ENCODE assay signal across 8 mouse cellular contexts in genomic region chr10:93588796-93589195, GRCm38 (mm10). TPM values are rescaled to one million over a fixed set of nuclear protein-coding genes. Genes with fewer than 3 reads are reported as not detected.
A peak's percentile ranks its signal among the peaks of the same experiment; 100 is the strongest.
DNase-seq lines count a peak whose midpoint lies in the region; ATAC-seq lines count a peak whose summit lies in the region.

No protein-coding gene starts in this region.

- H3K27ac ChIP-seq in lung, embryonic 16.5 days (ENCODE audit: low read length): peak overlapping the region; percentile 52
- H3K27ac ChIP-seq in embryonic facial prominence, embryonic 10.5 days (replicated peaks): peak overlapping the region; percentile 98
- peak overlapping the region; percentile 81 for H3K27ac ChIP-seq in hindbrain, embryonic 16.5 days (ENCODE audit: low read depth, low read length)
- H3K27ac ChIP-seq in midbrain, embryonic 16.5 days (ENCODE audit: low read length): peak overlapping the region; percentile 78

- H3K4me3 ChIP-seq in lung, embryonic 16.5 days (ENCODE audit: low read length): peak overlapping the region; percentile 82
- peak overlapping the region; percentile 93 for H3K4me3 ChIP-seq in embryonic facial prominence, embryonic 10.5 days
- peak overlapping the region; percentile 66 for H3K4me3 ChIP-seq in hindbrain, embryonic 16.5 days (ENCODE audit: low read length)
- H3K4me3 ChIP-seq in midbrain, embryonic 16.5 days (ENCODE audit: low read depth, low read length): peak overlapping the region; percentile 62

- no peaks in the 10 kb centered on the region for H3K27me3 ChIP-seq in lung, embryonic 16.5 days (ENCODE audit: control insufficient read depth, insufficient read depth, low read depth, low read length)
- 0 out of 2 replicates have a peak, but pooled peaks cover 3% of the 10 kb centered on the region for H3K27me3 ChIP-seq in embryonic facial prominence, embryonic 10.5 days (replicated peaks; ENCODE audit: low read depth, poor library complexity, severe bottlenecking)
- no peaks in the 10 kb centered on the region; the same call in 1 of the 2 replicates for H3K27me3 ChIP-seq in hindbrain, embryonic 16.5 days (replicated peaks; ENCODE audit: control insufficient read depth, insufficient read depth, low read length)
- H3K27me3 ChIP-seq in midbrain, embryonic 16.5 days (ENCODE audit: control insufficient read depth, insufficient read depth, low read depth, low read length): no peaks in the 10 kb centered on the region

- H3K9me3 ChIP-seq in lung, embryonic 16.5 days (ENCODE audit: control insufficient read depth, low read length): no peaks in the 10 kb centered on the region
- no peaks in the 10 kb centered on the region for H3K9me3 ChIP-seq in embryonic facial prominence, embryonic 10.5 days
- H3K9me3 ChIP-seq in hindbrain, embryonic 16.5 days (ENCODE audit: control insufficient read depth, low read length): no peaks in the 10 kb centered on the region
- H3K9me3 ChIP-seq in midbrain, embryonic 16.5 days (replicated peaks; ENCODE audit: control insufficient read depth, low read length, poor library complexity, severe bottlenecking): no peaks in the 10 kb centered on the region

- H3K4me1 ChIP-seq in lung, embryonic 16.5 days (replicated peaks; ENCODE audit: control insufficient read depth, insufficient read depth, low read length): peaks cover 10% of the 10 kb centered on the region
- H3K4me1 ChIP-seq in embryonic facial prominence, embryonic 10.5 days: peaks cover 15% of the 10 kb centered on the region
- peaks cover 14% of the 10 kb centered on the region for H3K4me1 ChIP-seq in hindbrain, embryonic 16.5 days (ENCODE audit: control insufficient read depth, insufficient read depth, low read depth, low read length)
- peaks cover 15% of the 10 kb centered on the region for H3K4me1 ChIP-seq in midbrain, embryonic 16.5 days (ENCODE audit: control insufficient read depth, insufficient read depth, low read length)

- ATAC-seq in lung, embryonic 16.5 days (ENCODE audit: low read depth): no peak
- ATAC-seq in hindbrain, embryonic 16.5 days: peak; percentile 29; the same call in 1 of the 2 replicates
- ATAC-seq in midbrain, embryonic 16.5 days: peak; percentile 36

- peak overlapping the region; percentile 71 for H3K4me2 ChIP-seq in lung, embryonic 16.5 days (ENCODE audit: low read depth, low read length)
- H3K4me2 ChIP-seq in hindbrain, embryonic 16.5 days (ENCODE audit: low read length): peak overlapping the region; percentile 64
- H3K4me2 ChIP-seq in midbrain, embryonic 16.5 days (ENCODE audit: low read length): peak overlapping the region; percentile 86

- peak overlapping the region; percentile 81 for H3K9ac ChIP-seq in lung, embryonic 16.5 days (ENCODE audit: low read length)
- peak overlapping the region; percentile 82 for H3K9ac ChIP-seq in hindbrain, embryonic 16.5 days (ENCODE audit: low read depth, low read length)
- peak overlapping the region; percentile 75 for H3K9ac ChIP-seq in midbrain, embryonic 16.5 days (ENCODE audit: low read depth, low read length)

- no peak for DNase-seq in lung, adult 18-20 months
- peak; percentile 36 for DNase-seq in embryonic facial prominence, embryonic 10.5 days (ENCODE audit: low spot score)
- DNase-seq in left cerebral cortex, adult 11 months (ENCODE audit: low spot score): no peak
- DNase-seq in right cerebral cortex, postnatal 36 days (ENCODE audit: low spot score in 2 of 2): no peak
- DNase-seq in adrenal gland, postnatal 36 days: no peak

- peaks cover 7% of the 10 kb centered on the region for H3K36me3 ChIP-seq in lung, embryonic 16.5 days (ENCODE audit: control insufficient read depth, insufficient read depth, low read length)
- H3K36me3 ChIP-seq in embryonic facial prominence, embryonic 10.5 days (replicated peaks): peaks cover 39% of the 10 kb centered on the region
- H3K36me3 ChIP-seq in hindbrain, embryonic 16.5 days (ENCODE audit: control insufficient read depth, insufficient read depth, low read length): no peaks in the 10 kb centered on the region; the same call in 1 of the 2 replicates
- H3K36me3 ChIP-seq in midbrain, embryonic 16.5 days (ENCODE audit: control insufficient read depth, insufficient read depth, low read length): peaks cover 2% of the 10 kb centered on the region; the same call in 1 of the 2 replicates

- WGBS in lung, embryonic 16.5 days: under 1% methylated on average over 11 of the region's 11 CpGs
- WGBS in embryonic facial prominence, embryonic 10.5 days: 3% methylated on average over 11 of the region's 11 CpGs
- WGBS in hindbrain, embryonic 16.5 days: 3% methylated on average over 11 of the region's 11 CpGs
- 2% methylated on average over 11 of the region's 11 CpGs for WGBS in midbrain, embryonic 16.5 days

RNA-seq across cellular contexts. Expression of gene Snrpf, which starts 0.7 kb away (rescaled TPM):
- polyA plus RNA-seq in lung, embryonic 16.5 days (2015; fragmentation: Nextera tagmentation; extraction: Ambion mirVana): 99.4 and 105 TPM in 2 replicates
- 189 TPM in 2 replicates for polyA plus RNA-seq in embryonic facial prominence, embryonic 10.5 days (2016; fragmentation: Nextera tagmentation; extraction: Ambion mirVana)
- polyA plus RNA-seq in hindbrain, embryonic 16.5 days (2015; fragmentation: Nextera tagmentation; extraction: Ambion mirVana): 48.3 and 54.7 TPM in 2 replicates
- polyA plus RNA-seq in midbrain, embryonic 16.5 days (2015; fragmentation: Nextera tagmentation; extraction: Ambion mirVana): 51.6 and 56.2 TPM in 2 replicates
- 10 to 100 TPM; 15.3 to 17.3 TPM for total RNA-seq in adrenal gland, postnatal 36 days (2021)

RNA-seq across cellular contexts. Expression of gene Ccdc38, which starts 48.4 kb away (rescaled TPM):
- polyA plus RNA-seq in lung, embryonic 16.5 days (2015; fragmentation: Nextera tagmentation; extraction: Ambion mirVana): 0.24 and 0.74 TPM in 2 replicates
- 0.34 and 0.44 TPM in 2 replicates for polyA plus RNA-seq in embryonic facial prominence, embryonic 10.5 days (2016; fragmentation: Nextera tagmentation; extraction: Ambion mirVana)
- polyA plus RNA-seq in hindbrain, embryonic 16.5 days (2015; fragmentation: Nextera tagmentation; extraction: Ambion mirVana): 0.19 and 0.55 TPM in 2 replicates
- polyA plus RNA-seq in midbrain, embryonic 16.5 days (2015; fragmentation: Nextera tagmentation; extraction: Ambion mirVana): 0.50 and 0.83 TPM in 2 replicates
- not detected for total RNA-seq in adrenal gland, postnatal 36 days (2021)

RNA-seq across cellular contexts. Expression of gene Amdhd1, which starts 49.0 kb away (rescaled TPM):
- polyA plus RNA-seq in lung, embryonic 16.5 days (2015; fragmentation: Nextera tagmentation; extraction: Ambion mirVana): 0.24 and 0.39 TPM in 2 replicates
- 0.11 and 0.18 TPM in 2 replicates for polyA plus RNA-seq in embryonic facial prominence, embryonic 10.5 days (2016; fragmentation: Nextera tagmentation; extraction: Ambion mirVana)
- 0.10 and 0.18 TPM in 2 replicates for polyA plus RNA-seq in hindbrain, embryonic 16.5 days (2015; fragmentation: Nextera tagmentation; extraction: Ambion mirVana)
- not detected in 2 replicates for polyA plus RNA-seq in midbrain, embryonic 16.5 days (2015; fragmentation: Nextera tagmentation; extraction: Ambion mirVana)
- total RNA-seq in adrenal gland, postnatal 36 days (2021): under 1 TPM in 1 of 2 experiments, not detected in 1; 0.17 TPM

RNA-seq across cellular contexts. Expression of gene Ntn4, which starts 51.7 kb away (rescaled TPM):
- 0.36 and 0.58 TPM in 2 replicates for polyA plus RNA-seq in lung, embryonic 16.5 days (2015; fragmentation: Nextera tagmentation; extraction: Ambion mirVana)
- 0.41 and 0.87 TPM in 2 replicates for polyA plus RNA-seq in embryonic facial prominence, embryonic 10.5 days (2016; fragmentation: Nextera tagmentation; extraction: Ambion mirVana)
- 0.81 and 1.4 TPM in 2 replicates for polyA plus RNA-seq in hindbrain, embryonic 16.5 days (2015; fragmentation: Nextera tagmentation; extraction: Ambion mirVana)
- polyA plus RNA-seq in midbrain, embryonic 16.5 days (2015; fragmentation: Nextera tagmentation; extraction: Ambion mirVana): 0.50 and 1.7 TPM in 2 replicates
- 10 to 100 TPM; 14.7 to 15.2 TPM for total RNA-seq in adrenal gland, postnatal 36 days (2021)
